Mouse (Mus musculus): Measurements from ENCODE around the gene A030005L19Rik. TPM values are rescaled to one million over a fixed set of nuclear protein-coding genes. Genes with fewer than 3 reads are reported as not detected.
"Not testable (repeated sequence)": the region's sequence is repeated elsewhere in the genome, so short reads cannot be mapped to it uniquely, and the experiment has no call there.

Gene A030005L19Rik
- polyA plus RNA-seq (2015; fragmentation: Nextera tagmentation; extraction: Ambion mirVana): 0.72 TPM in 1 of 2 replicates, not detected in the other

- Histone ChIP-seq H3K4me1 (ENCODE audit: control insufficient read depth, insufficient read depth, low read length) (no peaks in the 10 kb centered on the region), H3K36me3 (ENCODE audit: control insufficient read depth, insufficient read depth, low read length) (no peaks in the 10 kb centered on the region), H3K27ac (ENCODE audit: low read length) (no peak within 1 kb of the TSS), H3K9ac (ENCODE audit: low read depth, low read length) (no peak within 1 kb of the TSS), H3K4me2 (ENCODE audit: low read length) (no peak within 1 kb of the TSS), H3K4me3 (ENCODE audit: low read depth, low read length) (no peak within 1 kb of the TSS), H3K27me3 (ENCODE audit: control insufficient read depth, insufficient read depth, low read depth, low read length) (no peaks in the 10 kb centered on the region), H3K9me3 (replicated peaks; ENCODE audit: control insufficient read depth, low read length, poor library complexity, severe bottlenecking) (no peaks in the 10 kb centered on the region)
- WGBS: 93% methylated on average over 3 of the region's 3 CpGs
- ATAC-seq: no peak
These were observed at the start of gene A030005L19Rik for GRCm38 (mm10) chr1:82913025-82913424. TSS of gene A030005L19Rik (plus strand) at chr1:82913325.

- H3K9ac ChIP-seq (ENCODE audit: low read depth, low read length): no peak overlapping the region
- H3K9me3 ChIP-seq (replicated peaks; ENCODE audit: control insufficient read depth, low read length, poor library complexity, severe bottlenecking): no peaks in the 10 kb centered on the region
- H3K4me1 ChIP-seq (ENCODE audit: control insufficient read depth, insufficient read depth, low read length): peaks cover 2% of the 10 kb centered on the region; the same call in 1 of the 2 replicates
- no peak overlapping the region for H3K4me2 ChIP-seq (ENCODE audit: low read length)
- no peaks in the 10 kb centered on the region for H3K27me3 ChIP-seq (ENCODE audit: control insufficient read depth, insufficient read depth, low read depth, low read length)
- 0 out of 2 replicates have a peak, but pooled peaks cover 1% of the 10 kb centered on the region for H3K36me3 ChIP-seq (ENCODE audit: control insufficient read depth, insufficient read depth, low read length)
- no peak overlapping the region for H3K4me3 ChIP-seq (ENCODE audit: low read depth, low read length)
- WGBS: 78% methylated on average over 3 of the region's 3 CpGs
- no peak for ATAC-seq
- no peak overlapping the region for H3K27ac ChIP-seq (ENCODE audit: low read length)
These were observed 42.9 kb upstream of the A030005L19Rik start for GRCm38 (mm10) chr1:82870202-82870601.

- Histone ChIP-seq H3K9me3 (replicated peaks; ENCODE audit: control insufficient read depth, low read length, poor library complexity, severe bottlenecking) (no peaks in the 10 kb centered on the region), H3K27me3 (ENCODE audit: control insufficient read depth, insufficient read depth, low read depth, low read length) (no peaks in the 10 kb centered on the region), H3K4me1 (ENCODE audit: control insufficient read depth, insufficient read depth, low read length) (no peaks in the 10 kb centered on the region), H3K9ac (ENCODE audit: low read depth, low read length) (no peak overlapping the region), H3K4me3 (ENCODE audit: low read depth, low read length) (no peak overlapping the region), H3K36me3 (ENCODE audit: control insufficient read depth, insufficient read depth, low read length) (peaks cover 13% of the 10 kb centered on the region; the same call in 1 of the 2 replicates), H3K4me2 (ENCODE audit: low read length) (no peak overlapping the region), H3K27ac (ENCODE audit: low read length) (no peak overlapping the region)
- no peak for ATAC-seq
- 91% methylated on average over 2 of the region's 2 CpGs for WGBS
These were observed 34.0 kb upstream of the A030005L19Rik start for GRCm38 (mm10) chr1:82879172-82879571.

GRCm38 (mm10) chr1:82880196-82880595, 32.9 kb upstream of the A030005L19Rik start:
- Histone ChIP-seq H3K9ac (ENCODE audit: low read depth, low read length) (no peak overlapping the region), H3K9me3 (replicated peaks; ENCODE audit: control insufficient read depth, low read length, poor library complexity, severe bottlenecking) (no peaks in the 10 kb centered on the region), H3K4me3 (ENCODE audit: low read depth, low read length) (no peak overlapping the region), H3K4me2 (ENCODE audit: low read length) (no peak overlapping the region), H3K36me3 (ENCODE audit: control insufficient read depth, insufficient read depth, low read length) (peaks cover 12% of the 10 kb centered on the region; the same call in 1 of the 2 replicates), H3K4me1 (ENCODE audit: control insufficient read depth, insufficient read depth, low read length) (no peaks in the 10 kb centered on the region), H3K27ac (ENCODE audit: low read length) (no peak overlapping the region), H3K27me3 (ENCODE audit: control insufficient read depth, insufficient read depth, low read depth, low read length) (no peaks in the 10 kb centered on the region)
- 78% methylated on average over 8 of the region's 8 CpGs for WGBS
- no peak for ATAC-seq

- no peaks in the 10 kb centered on the region for H3K27me3 ChIP-seq (ENCODE audit: control insufficient read depth, insufficient read depth, low read depth, low read length)
- no peak overlapping the region for H3K27ac ChIP-seq (ENCODE audit: low read length)
- no peak for ATAC-seq
- H3K4me2 ChIP-seq (ENCODE audit: low read length): no peak overlapping the region
- WGBS: 97% methylated on average over 7 of the region's 7 CpGs
- H3K9ac ChIP-seq (ENCODE audit: low read depth, low read length): no peak overlapping the region
- no peaks in the 10 kb centered on the region for H3K9me3 ChIP-seq (replicated peaks; ENCODE audit: control insufficient read depth, low read length, poor library complexity, severe bottlenecking)
- H3K36me3 ChIP-seq (ENCODE audit: control insufficient read depth, insufficient read depth, low read length): peaks cover 17% of the 10 kb centered on the region
- no peak overlapping the region for H3K4me3 ChIP-seq (ENCODE audit: low read depth, low read length)
- H3K4me1 ChIP-seq (ENCODE audit: control insufficient read depth, insufficient read depth, low read length): no peaks in the 10 kb centered on the region
These were observed 19.9 kb upstream of the A030005L19Rik start for GRCm38 (mm10) chr1:82893269-82893668.

GRCm38 (mm10) chr1:82900567-82900966, 12.6 kb upstream of the A030005L19Rik start:
- no peaks in the 10 kb centered on the region for H3K9me3 ChIP-seq (replicated peaks; ENCODE audit: control insufficient read depth, low read length, poor library complexity, severe bottlenecking)
- 100% methylated on average over 1 of the region's 1 CpGs for WGBS
- H3K9ac ChIP-seq (ENCODE audit: low read depth, low read length): no peak overlapping the region
- H3K4me2 ChIP-seq (ENCODE audit: low read length): no peak overlapping the region
- no peak overlapping the region for H3K4me3 ChIP-seq (ENCODE audit: low read depth, low read length)
- H3K27ac ChIP-seq (ENCODE audit: low read length): no peak overlapping the region
- H3K36me3 ChIP-seq (ENCODE audit: control insufficient read depth, insufficient read depth, low read length): peaks cover 4% of the 10 kb centered on the region; the same call in 1 of the 2 replicates
- no peaks in the 10 kb centered on the region for H3K27me3 ChIP-seq (ENCODE audit: control insufficient read depth, insufficient read depth, low read depth, low read length)
- no peak for ATAC-seq
- no peaks in the 10 kb centered on the region for H3K4me1 ChIP-seq (ENCODE audit: control insufficient read depth, insufficient read depth, low read length)

GRCm38 (mm10) chr1:82901201-82901600, 11.9 kb upstream of the A030005L19Rik start:
- Histone ChIP-seq H3K4me2 (ENCODE audit: low read length) (no peak overlapping the region), H3K27ac (ENCODE audit: low read length) (no peak overlapping the region), H3K9ac (ENCODE audit: low read depth, low read length) (no peak overlapping the region), H3K27me3 (ENCODE audit: control insufficient read depth, insufficient read depth, low read depth, low read length) (no peaks in the 10 kb centered on the region), H3K4me3 (ENCODE audit: low read depth, low read length) (no peak overlapping the region), H3K36me3 (ENCODE audit: control insufficient read depth, insufficient read depth, low read length) (peaks cover 4% of the 10 kb centered on the region; the same call in 1 of the 2 replicates), H3K9me3 (replicated peaks; ENCODE audit: control insufficient read depth, low read length, poor library complexity, severe bottlenecking) (no peaks in the 10 kb centered on the region), H3K4me1 (ENCODE audit: control insufficient read depth, insufficient read depth, low read length) (no peaks in the 10 kb centered on the region)
- no peak for ATAC-seq
- WGBS: 94% methylated on average over 3 of the region's 3 CpGs

- WGBS: 40% methylated on average over 3 of the region's 3 CpGs
These were observed 7.2 kb upstream of the A030005L19Rik start for GRCm38 (mm10) chr1:82905886-82906285.

GRCm38 (mm10) chr1:82913434-82913833, 309 bp downstream of the A030005L19Rik start:
- not testable (repeated sequence) for H3K9me3 ChIP-seq (replicated peaks; ENCODE audit: control insufficient read depth, low read length, poor library complexity, severe bottlenecking); ATAC-seq; H3K27ac ChIP-seq (ENCODE audit: low read length); H3K27me3 ChIP-seq (ENCODE audit: control insufficient read depth, insufficient read depth, low read depth, low read length); H3K36me3 ChIP-seq (ENCODE audit: control insufficient read depth, insufficient read depth, low read length); H3K4me3 ChIP-seq (ENCODE audit: low read depth, low read length); H3K4me2 ChIP-seq (ENCODE audit: low read length); H3K4me1 ChIP-seq (ENCODE audit: control insufficient read depth, insufficient read depth, low read length); H3K9ac ChIP-seq (ENCODE audit: low read depth, low read length)
- 96% methylated on average over 5 of the region's 5 CpGs for WGBS

More at GRCm38 (mm10) chr1:82905886-82906285, 7.2 kb upstream of the A030005L19Rik start:
- no peak overlapping the region for H3K4me3 ChIP-seq (ENCODE audit: low read depth, low read length)
- no peak overlapping the region for H3K9ac ChIP-seq (ENCODE audit: low read depth, low read length)
- H3K27me3 ChIP-seq (ENCODE audit: control insufficient read depth, insufficient read depth, low read depth, low read length): no peaks in the 10 kb centered on the region
- H3K4me1 ChIP-seq (ENCODE audit: control insufficient read depth, insufficient read depth, low read length): no peaks in the 10 kb centered on the region
- no peak overlapping the region for H3K27ac ChIP-seq (ENCODE audit: low read length)
- no peak for ATAC-seq
- H3K9me3 ChIP-seq (replicated peaks; ENCODE audit: control insufficient read depth, low read length, poor library complexity, severe bottlenecking): no peaks in the 10 kb centered on the region
- peaks cover 4% of the 10 kb centered on the region; the same call in 1 of the 2 replicates for H3K36me3 ChIP-seq (ENCODE audit: control insufficient read depth, insufficient read depth, low read length)
- no peak overlapping the region for H3K4me2 ChIP-seq (ENCODE audit: low read length)
